Mouse (Mus musculus) adrenal gland, postnatal 14 days (tissue): ENCODE data around the gene Serpina10. TPM values are rescaled to one million over a fixed set of nuclear protein-coding genes. Genes with fewer than 3 reads are reported as not detected.
"Not testable (repeated sequence)": the region's sequence is repeated elsewhere in the genome, so short reads cannot be mapped to it uniquely, and the experiment has no call there.

ENCODE experiments used
- DNase-seq: peaks from one replicate; pipeline ENCODE4 v3.0.0; 2021; ENCODE audit warnings: mixed read lengths
- total RNA-seq: library from RNA; stranded (reverse); gene quantifications from 2 replicates; pipeline ENCODE4 v1.2.3, GENCODE M21; 2021

Gene Serpina10
- total RNA-seq, 1 experiment from 2014 or later, result 17.0 TPM

DNA sequence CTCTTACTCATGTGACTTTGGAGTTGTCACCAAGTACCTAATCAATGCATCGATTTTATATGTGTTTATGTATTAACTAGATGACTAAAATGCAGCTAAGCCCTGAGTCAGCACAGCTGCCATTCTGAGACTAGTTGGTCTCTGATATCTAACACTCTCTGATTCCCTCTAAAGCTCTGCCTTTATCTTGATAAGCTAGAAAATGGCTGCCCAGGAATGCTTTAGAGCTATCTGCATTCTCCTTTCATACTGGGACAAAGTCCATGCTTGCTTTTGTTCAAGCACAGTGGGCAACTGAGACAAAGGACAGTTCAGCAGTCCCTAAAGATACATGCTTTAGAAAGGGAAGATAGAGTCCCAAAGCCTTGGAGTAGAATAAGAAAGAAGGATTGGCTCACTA, 16.1 kb downstream of the Serpina10 start:
- no peak for DNase-seq

DNA sequence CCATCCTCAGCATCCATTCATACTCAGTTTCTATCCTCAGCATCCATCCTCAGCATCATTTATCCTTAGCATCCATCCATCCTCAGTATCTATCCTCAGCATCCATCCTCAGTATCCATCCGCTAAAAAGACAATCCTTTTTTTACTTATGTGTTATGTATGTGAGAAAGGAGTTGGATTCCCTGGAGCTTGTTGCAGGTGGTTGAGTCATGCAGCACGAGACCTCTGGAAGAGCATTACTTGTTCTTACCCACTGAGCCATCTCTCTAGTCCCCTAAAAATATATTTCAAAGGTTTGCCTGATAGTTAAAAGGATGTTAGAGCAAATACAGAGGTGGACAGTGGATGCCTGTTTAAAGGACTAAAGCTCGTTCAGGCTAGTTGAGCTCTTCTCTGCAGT, 29.4 kb downstream of the Serpina10 start:
- no peak for DNase-seq

DNA sequence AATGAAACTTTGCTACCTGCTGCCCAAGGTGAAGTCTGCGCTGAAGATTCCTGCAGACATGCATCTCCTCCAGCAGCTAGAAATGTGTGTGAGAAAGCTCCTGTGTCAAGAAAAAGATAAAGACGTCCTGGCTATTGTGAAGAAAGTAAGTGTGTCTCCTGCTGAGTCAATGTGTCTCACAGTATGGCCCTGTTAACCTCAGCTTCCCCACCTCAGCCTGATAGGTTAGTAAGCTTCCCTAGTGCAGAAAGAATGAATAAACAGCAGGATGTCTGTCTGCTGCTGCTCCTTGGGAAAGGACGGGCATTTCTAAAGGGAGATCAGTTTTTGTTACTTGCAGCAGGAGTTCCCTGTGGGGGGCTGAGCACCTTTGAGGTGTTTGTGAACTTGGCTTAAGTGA, 30.9 kb downstream of the Serpina10 start:
- no peak for DNase-seq

DNA sequence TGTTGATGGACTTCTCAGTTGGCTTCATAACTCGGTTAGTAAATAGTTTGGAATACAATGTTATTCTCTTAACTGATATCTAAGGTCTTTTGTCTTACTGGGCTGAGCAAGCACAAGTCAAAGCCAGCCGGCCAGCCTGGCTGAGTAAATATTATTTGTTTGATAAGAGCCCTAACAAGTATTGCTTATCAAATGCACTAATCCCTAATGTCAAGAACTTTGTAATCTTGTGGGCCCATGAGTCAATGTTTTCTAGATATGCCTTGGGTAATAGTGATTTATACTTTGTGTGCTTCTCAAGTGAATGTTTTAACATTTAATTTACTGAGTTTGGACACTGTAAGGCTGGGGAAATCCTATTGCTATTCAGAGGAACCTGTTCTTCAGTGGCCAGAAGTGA, 32.8 kb downstream of the Serpina10 start:
- no peak for DNase-seq

DNA sequence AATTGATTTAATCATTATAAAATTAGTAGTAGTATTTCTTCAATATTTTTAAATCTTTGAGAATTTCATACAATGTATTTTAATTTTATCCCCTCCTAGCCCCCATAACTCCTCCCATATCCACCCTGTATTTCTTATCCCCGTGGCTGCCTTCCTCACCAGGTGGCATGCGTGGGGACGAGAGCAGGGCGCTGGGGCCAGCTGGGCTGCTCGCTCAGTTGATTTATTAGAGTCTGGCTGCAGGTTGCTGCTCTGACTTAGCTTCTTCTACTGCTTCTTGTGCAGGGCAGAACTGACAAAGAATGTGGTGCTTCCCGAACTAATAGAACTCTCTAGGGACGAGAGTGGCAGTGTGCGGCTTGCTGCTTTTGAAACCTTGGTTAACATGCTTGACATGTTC, 47.5 kb downstream of the Serpina10 start:
- no peak for DNase-seq

DNA sequence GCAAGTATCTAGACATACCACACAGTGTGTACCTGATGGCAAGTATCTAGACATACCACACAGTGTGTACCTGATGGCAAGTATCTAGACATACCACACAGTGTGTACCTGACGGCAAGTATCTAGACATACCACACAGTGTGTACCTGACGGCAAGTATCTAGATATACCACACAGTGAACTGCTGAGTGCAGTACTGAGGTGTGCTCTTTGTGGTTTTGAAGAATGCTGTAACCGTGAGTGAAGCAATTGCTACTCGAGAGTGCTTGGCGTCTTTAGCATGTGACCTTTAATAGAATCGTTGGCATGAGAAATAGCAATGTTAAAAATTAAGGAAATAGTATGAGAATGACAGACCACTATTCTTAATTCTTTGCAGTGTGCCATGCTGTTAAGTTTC, 53.1 kb downstream of the Serpina10 start:
- DNase-seq, result not testable (repeated sequence)

DNA sequence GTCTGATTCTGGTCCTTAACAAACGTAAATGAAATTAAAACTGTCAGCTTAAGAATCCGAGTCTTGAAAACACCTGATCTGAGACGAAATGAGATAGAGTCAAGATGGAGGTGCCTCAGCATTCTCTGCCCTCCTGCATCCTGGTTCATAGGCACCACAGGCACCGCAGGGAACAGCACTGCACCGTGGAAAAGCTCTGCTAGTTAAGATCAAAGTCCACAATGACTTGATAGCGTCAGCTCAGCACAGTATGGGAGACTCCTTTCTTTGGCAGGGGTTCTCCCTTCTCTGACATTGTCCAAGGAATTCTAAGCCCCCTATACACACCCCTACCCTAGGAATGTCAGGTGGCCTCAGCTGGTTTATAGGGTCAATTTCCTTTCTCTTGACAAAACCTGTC, 61.6 kb downstream of the Serpina10 start:
- no peak for DNase-seq

DNA sequence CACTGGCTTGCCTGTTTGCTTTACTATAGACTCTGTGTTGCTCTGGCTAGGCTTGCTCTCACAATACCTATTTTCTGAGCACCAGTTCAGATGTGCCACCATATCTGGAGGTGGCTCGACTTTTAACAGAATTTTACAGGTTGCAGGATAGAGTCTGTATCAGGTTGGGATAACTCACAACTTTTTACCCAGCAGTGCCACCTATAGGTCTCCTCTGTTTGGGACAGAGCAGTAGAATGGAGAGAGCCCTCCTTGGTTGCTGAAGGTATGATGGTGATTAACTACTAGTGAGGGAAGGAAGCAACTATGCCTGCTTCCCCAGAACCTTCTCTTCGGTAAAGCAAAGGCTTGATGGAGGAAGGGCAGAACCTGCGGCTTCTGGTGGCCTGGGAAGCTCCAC, 64.1 kb downstream of the Serpina10 start:
- peak; percentile 18 for DNase-seq

DNA sequence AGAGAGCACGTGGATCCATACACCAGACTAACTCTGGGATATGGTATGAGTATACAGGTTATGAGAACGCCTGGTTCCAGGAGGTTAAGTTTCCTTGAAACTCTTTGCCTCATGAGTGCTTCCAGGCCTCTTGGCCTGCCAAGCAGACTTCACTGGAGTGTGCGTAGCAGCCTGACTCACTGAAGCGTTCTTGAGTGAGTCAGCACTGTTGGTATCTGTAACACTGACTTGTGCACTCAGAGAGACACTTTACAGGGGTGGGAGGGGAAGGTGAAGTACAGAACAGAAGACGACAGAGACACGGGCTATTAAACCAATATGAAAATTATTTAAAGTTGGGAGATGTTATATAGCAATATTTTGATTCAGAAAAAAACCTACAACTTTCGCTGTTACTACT, 66.1 kb downstream of the Serpina10 start:
- no peak for DNase-seq

Other genes with a start within 250 kb of the Serpina10 start
- 3.1 and 3.7 TPM in 2 replicates for gene Otub2, start 242.8 kb downstream of the Serpina10 start, total RNA-seq
- gene 9330161L09Rik, start 223.6 kb downstream of the Serpina10 start, total RNA-seq, result 0.90 and 0.93 TPM in 2 replicates
- gene Ddx24, start 205.6 kb downstream of the Serpina10 start, total RNA-seq, result 92.3 and 99.1 TPM in 2 replicates
- 1,163 and 1,199 TPM in 2 replicates for gene Ifi27, start 197.2 kb downstream of the Serpina10 start, total RNA-seq
- 15.4 and 19.7 TPM in 2 replicates for gene Ifi27l2a, start 187.8 kb downstream of the Serpina10 start, total RNA-seq
- not detected in 2 replicates for gene Ifi27l2b, start 174.2 kb downstream of the Serpina10 start, total RNA-seq
- 2.9 and 3.2 TPM in 2 replicates for gene Ppp4r4, start 99.2 kb downstream of the Serpina10 start, total RNA-seq
- gene Serpina6, start 25.8 kb upstream of the Serpina10 start, total RNA-seq, result 5.4 and 113 TPM in 2 replicates
- not detected in 2 replicates for gene Serpina16, start 44.7 kb upstream of the Serpina10 start, total RNA-seq
- not detected in 2 replicates for gene Serpina1f, start 64.1 kb upstream of the Serpina10 start, total RNA-seq
- 24.1 and 393 TPM in 2 replicates for gene Serpina1d, start 142.1 kb upstream of the Serpina10 start, total RNA-seq
- 53.3 and 891 TPM in 2 replicates for gene Serpina1b, start 198.9 kb upstream of the Serpina10 start, total RNA-seq
- gene Serpina1a, start 232.1 kb upstream of the Serpina10 start, total RNA-seq, result 22.0 and 362 TPM in 2 replicates